Mouse (Mus musculus): ENCODE measurements at regions not wholly inside any gene's neighbourhood (a gene's known extent, or its start where the extent isn't known, plus 50 kb on each side); places are given as distances from the start of the nearest gene placed in this dataset.
"Not testable (repeated sequence)": the region's sequence is repeated elsewhere in the genome, so short reads cannot be mapped to it uniquely, and the experiment has no call there.

GRCm38 (mm10) chr6:25020005-25020772, 64.1 kb upstream of the Tmem229a start:
- no peak for ATAC-seq
- H3K4me3 ChIP-seq (ENCODE audit: low read depth, low read length): no peak overlapping the region
- no peaks in the 10 kb centered on the region for H3K27me3 ChIP-seq (replicated peaks; ENCODE audit: insufficient read depth, low read length)
- no peaks in the 10 kb centered on the region for H3K9me3 ChIP-seq (ENCODE audit: low read length)
- DNase-seq (ENCODE audit: low spot score): peak; percentile 44
- no peak overlapping the region for H3K27ac ChIP-seq (ENCODE audit: low read length)
- 12% methylated on average over 2 of the region's 2 CpGs for WGBS
- no peak overlapping the region for H3K9ac ChIP-seq (replicated peaks; ENCODE audit: low read depth)
- TF ChIP-seq EP300 (IDR thresholded peaks at IDR 0.05): no peak
- peak; percentile 58 for TF ChIP-seq CTCF (IDR thresholded peaks at IDR 0.05)
- H3K4me1 ChIP-seq (ENCODE audit: insufficient read depth, low read depth, low read length): no peaks in the 10 kb centered on the region
- no peaks in the 10 kb centered on the region for H3K36me3 ChIP-seq (ENCODE audit: insufficient read depth, low read length)
- H3K4me2 ChIP-seq (replicated peaks; ENCODE audit: low read depth, low read length): no peak overlapping the region

DNA sequence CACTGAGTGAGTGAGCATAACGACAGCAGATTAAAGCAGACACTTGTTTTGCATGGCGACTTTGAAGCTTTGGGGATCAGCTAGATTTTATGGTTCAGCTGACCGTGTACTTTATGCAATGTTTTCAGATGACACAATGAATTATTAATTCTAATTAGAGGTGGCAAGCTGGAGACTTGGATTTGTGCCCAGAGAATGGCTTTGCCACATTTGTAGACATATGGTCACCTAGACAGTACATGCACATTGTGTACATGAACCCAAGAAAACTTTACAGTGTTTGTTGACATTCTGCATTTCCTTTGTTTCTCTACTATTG, 57.1 kb upstream of the Tmem229a start:
- 37% methylated on average over 3 of the region's 3 CpGs for WGBS
- TF ChIP-seq EP300 (IDR thresholded peaks at IDR 0.05): no peak
- no peak for TF ChIP-seq CTCF (IDR thresholded peaks at IDR 0.05)
- DNase-seq (ENCODE audit: low spot score): no peak
- no peak overlapping the region for H3K9ac ChIP-seq (replicated peaks; ENCODE audit: low read depth)
- no peak overlapping the region for H3K4me3 ChIP-seq (ENCODE audit: low read depth, low read length)
- H3K27ac ChIP-seq (ENCODE audit: low read length): no peak overlapping the region
- H3K4me2 ChIP-seq (replicated peaks; ENCODE audit: low read depth, low read length): no peak overlapping the region
- H3K36me3 ChIP-seq (ENCODE audit: insufficient read depth, low read length): no peaks in the 10 kb centered on the region
- H3K27me3 ChIP-seq (replicated peaks; ENCODE audit: insufficient read depth, low read length): no peaks in the 10 kb centered on the region
- H3K4me1 ChIP-seq (ENCODE audit: insufficient read depth, low read depth, low read length): no peaks in the 10 kb centered on the region
- no peaks in the 10 kb centered on the region for H3K9me3 ChIP-seq (ENCODE audit: low read length)
- no peak for ATAC-seq

DNA sequence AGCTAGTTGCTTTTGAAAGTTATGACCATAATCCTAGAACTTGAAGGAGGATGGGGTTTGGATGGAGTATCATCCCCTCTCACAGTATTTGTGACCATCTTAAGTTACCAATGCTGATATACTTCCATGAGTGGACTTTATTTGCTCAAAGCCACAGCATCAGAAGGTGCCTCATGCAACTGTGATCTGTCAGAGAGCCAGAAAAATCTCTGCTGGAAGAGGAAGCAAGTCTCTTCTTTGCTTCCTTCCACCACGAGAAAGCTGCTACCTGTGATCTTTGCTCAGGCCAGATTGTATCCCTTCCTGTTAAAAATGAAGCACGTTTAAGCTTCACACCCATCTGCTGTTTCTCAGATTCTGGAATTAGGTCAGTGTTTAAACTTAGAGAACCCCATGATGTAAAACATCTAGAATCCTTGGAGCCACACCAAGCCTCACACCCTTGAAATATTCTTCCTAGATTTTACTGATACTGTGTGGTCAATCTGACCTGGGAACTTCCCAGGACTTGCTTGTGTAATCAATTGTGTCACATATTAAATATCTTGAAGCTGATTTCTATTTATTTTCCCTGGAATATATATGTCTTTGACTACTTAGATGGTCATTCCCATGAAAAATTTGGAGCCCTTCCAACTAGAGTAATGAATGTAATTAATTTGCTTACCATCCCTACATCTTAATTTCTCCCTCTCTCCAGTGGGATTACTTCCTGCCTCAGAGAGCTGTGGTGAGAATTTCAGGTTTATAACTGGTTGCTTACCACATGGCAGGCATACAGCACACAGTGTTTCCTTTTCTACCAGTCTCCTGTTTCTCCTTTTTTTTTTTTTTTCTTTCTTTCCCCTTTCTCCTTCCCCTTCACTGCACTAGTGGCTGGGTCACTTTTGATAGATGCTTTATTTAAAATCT, 56.5 kb upstream of the Tmem229a start:
- no peak overlapping the region for H3K9ac ChIP-seq (replicated peaks; ENCODE audit: low read depth)
- no peaks in the 10 kb centered on the region for H3K9me3 ChIP-seq (ENCODE audit: low read length)
- ATAC-seq (no peak), DNase-seq (ENCODE audit: low spot score) (no peak)
- H3K4me2 ChIP-seq (replicated peaks; ENCODE audit: low read depth, low read length): no peak overlapping the region
- H3K27me3 ChIP-seq (replicated peaks; ENCODE audit: insufficient read depth, low read length): no peaks in the 10 kb centered on the region
- no peak overlapping the region for H3K27ac ChIP-seq (ENCODE audit: low read length)
- H3K36me3 ChIP-seq (ENCODE audit: insufficient read depth, low read length): no peaks in the 10 kb centered on the region
- H3K4me3 ChIP-seq (ENCODE audit: low read depth, low read length): no peak overlapping the region
- 35% methylated on average over 2 of the region's 2 CpGs for WGBS
- no peaks in the 10 kb centered on the region for H3K4me1 ChIP-seq (ENCODE audit: insufficient read depth, low read depth, low read length)
- TF ChIP-seq EP300 (IDR thresholded peaks at IDR 0.05): no peak
- TF ChIP-seq CTCF (IDR thresholded peaks at IDR 0.05): no peak

DNA sequence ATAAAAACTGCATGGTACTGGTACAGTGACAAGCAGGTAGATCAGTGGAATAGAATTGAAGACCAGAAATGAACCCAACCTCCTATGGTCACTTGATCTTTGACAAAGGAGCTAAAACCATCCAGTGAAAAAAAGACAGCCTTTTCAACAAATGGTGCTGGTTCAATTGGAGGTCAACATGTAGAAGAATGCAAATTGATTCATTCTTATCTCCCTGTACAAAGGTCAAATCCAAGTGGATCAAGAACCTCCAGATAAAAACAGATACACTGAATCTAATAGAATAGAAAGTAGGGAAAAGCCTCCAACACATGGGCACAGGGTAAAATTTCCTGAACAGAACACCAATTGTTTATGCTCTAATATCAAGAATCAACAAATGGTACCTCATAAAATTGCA, 52.8 kb upstream of the Tmem229a start:
- H3K27ac ChIP-seq (ENCODE audit: low read length); H3K4me1 ChIP-seq (ENCODE audit: insufficient read depth, low read depth, low read length); H3K27me3 ChIP-seq (replicated peaks; ENCODE audit: insufficient read depth, low read length); H3K4me2 ChIP-seq (replicated peaks; ENCODE audit: low read depth, low read length); ATAC-seq; H3K9me3 ChIP-seq (ENCODE audit: low read length); H3K36me3 ChIP-seq (ENCODE audit: insufficient read depth, low read length); H3K9ac ChIP-seq (replicated peaks; ENCODE audit: low read depth); H3K4me3 ChIP-seq (ENCODE audit: low read depth, low read length); DNase-seq (ENCODE audit: low spot score): not testable (repeated sequence)
